Mouse (Mus musculus): ENCODE data around the gene Cfap20.

- TF ChIP-seq CTCF (IDR thresholded peaks at IDR 0.05; ENCODE audit: borderline replicate concordance, insufficient read depth, low read depth, low read length) (no peak), POLR2A (IDR thresholded peaks at IDR 0.05; ENCODE audit: borderline replicate concordance, insufficient read depth, low read length) (no peak)
Measured at GRCm38 (mm10) chr8:95377863-95378291, 56.8 kb downstream of the Cfap20 start.
